Mouse (Mus musculus) liver, postnatal 0 days (tissue): ENCODE results near the gene Prtn3. TPM values are rescaled to one million over a fixed set of nuclear protein-coding genes. Genes with fewer than 3 reads are reported as not detected.
"Not testable (repeated sequence)": the region's sequence is repeated elsewhere in the genome, so short reads cannot be mapped to it uniquely, and the experiment has no call there.

ENCODE experiments used
- ATAC-seq: fragments of 200-750 bp; cut with Nextera tagmentation; 2 replicates; pipeline ENCODE4 v1.8.0; 2017; ENCODE audit warnings: mild to moderate bottlenecking, moderate library complexity
- DNase-seq: peaks from one replicate; pipeline ENCODE4 v3.0.0-alpha.2; 2016
- H3K27ac ChIP-seq: fragments of 300-500 bp; sonication (generic); 2 replicates; pipeline ENCODE4 v1.5.1; 2014; ENCODE audit warnings: antibody characterized with exemption, moderate library complexity, mild to moderate bottlenecking, low read depth
- H3K27me3 ChIP-seq: fragments of 300-500 bp; sonication (generic); 2 replicates; pipeline ENCODE4 v1.6.1; 2014; ENCODE audit warnings: low read length, control low read depth, mixed read lengths; ENCODE audit not compliant: insufficient read depth
- H3K36me3 ChIP-seq: fragments of 300-500 bp; sonication (generic); replicated peaks from 2 replicates; pipeline ENCODE4 v1.6.1; 2014; ENCODE audit warnings: mild to moderate bottlenecking, control low read depth, low read length, moderate library complexity, mixed read lengths; ENCODE audit not compliant: insufficient read depth
- H3K4me1 ChIP-seq: fragments of 300-500 bp; sonication (generic); 2 replicates; pipeline ENCODE4 v1.6.1; 2014; ENCODE audit warnings: antibody characterized with exemption, mild to moderate bottlenecking, control low read depth; ENCODE audit not compliant: insufficient read depth
- H3K4me2 ChIP-seq: fragments of 300-500 bp; sonication (generic); 2 replicates; pipeline ENCODE4 v1.6.1; 2014; ENCODE audit warnings: low read depth, mild to moderate bottlenecking, low read length, moderate library complexity, mixed read lengths
- H3K4me3 ChIP-seq: fragments of 300-500 bp; sonication (generic); 2 replicates; pipeline ENCODE4 v1.5.1; 2014; ENCODE audit warnings: low read depth, low read length
- H3K9ac ChIP-seq: fragments of 300-500 bp; sonication (generic); replicated peaks from 2 replicates; pipeline ENCODE4 v1.6.1; 2014; ENCODE audit warnings: mild to moderate bottlenecking, moderate library complexity
- H3K9me3 ChIP-seq: fragments of 300-500 bp; sonication (generic); 2 replicates; pipeline ENCODE4 v1.6.1; 2016; ENCODE audit warnings: mild to moderate bottlenecking, control low read depth, low read length, mixed read lengths
- CTCF ChIP-seq: sonication (generic); IDR thresholded peaks from 2 replicates; pipeline ENCODE4 v1.5.1; 2016; ENCODE audit warnings: antibody characterized with exemption, low read depth
- EP300 ChIP-seq: IDR thresholded peaks from 2 replicates; pipeline ENCODE4 v1.6.1; 2016; ENCODE audit warnings: antibody characterized with exemption, low read depth, mild to moderate bottlenecking
- WGBS: fragments of 180-500 bp; shearing (Covaris S2); extraction: QIAGEN DNeasy Blood & Tissue Kit; methylation state at CpG from one replicate; pipeline ENCODE4 v1.1.7; 2014; ENCODE audit not compliant: insufficient replicate concordance; 5-methylcytosine and 5-hydroxymethylcytosine counted together
- polyA plus RNA-seq: library from polyadenylated mRNA; unstranded; fragments of >200 nt; fragmentation: Nextera tagmentation; extraction: Ambion mirVana; gene quantifications from 2 replicates; pipeline ENCODE4 v1.2.1, GENCODE M21; 2015

Gene Prtn3
- polyA plus RNA-seq, 1 experiment from 2014 or later = 123 TPM

GRCm38 (mm10) chr10:79879527-79879926 lies 5.3 kb downstream of the Prtn3 start:
- Histone ChIP-seq H3K4me2 (peak overlapping the region; percentile 47; the same call in 1 of the 2 replicates), H3K36me3 (no peaks in the 10 kb centered on the region), H3K4me3 (no peak overlapping the region), H3K9ac (no peak overlapping the region), H3K9me3 (no peaks in the 10 kb centered on the region), H3K27me3 (peaks cover 9% of the 10 kb centered on the region; the same call in 1 of the 2 replicates), H3K27ac (peak overlapping the region; percentile 8; the same call in 1 of the 2 replicates), H3K4me1 (peaks cover 66% of the 10 kb centered on the region)
- 10% methylated on average over 3 of the region's 3 CpGs for WGBS
- ATAC-seq (peak; percentile 28; the same call in 1 of the 2 replicates), DNase-seq (peak; percentile 62)
- TF ChIP-seq EP300 (no peak), CTCF (no peak)

GRCm38 (mm10) chr10:79880721-79881120 lies 6.4 kb downstream of the Prtn3 start:
- H3K9me3 ChIP-seq = no peaks in the 10 kb centered on the region
- ATAC-seq (peak; percentile 38), DNase-seq (peak; percentile 81)
- 12% methylated on average over 9 of the region's 9 CpGs for WGBS
- H3K27ac ChIP-seq = no peak overlapping the region
- peak overlapping the region; percentile 23; the same call in 1 of the 2 replicates for H3K9ac ChIP-seq
- TF ChIP-seq EP300 (no peak), CTCF (no peak)
- no peaks in the 10 kb centered on the region for H3K36me3 ChIP-seq
- H3K4me2 ChIP-seq = peak overlapping the region; percentile 47
- peak overlapping the region; percentile 23 for H3K4me3 ChIP-seq
- H3K4me1 ChIP-seq = peaks cover 69% of the 10 kb centered on the region
- H3K27me3 ChIP-seq = 0 out of 2 replicates have a peak, but pooled peaks cover 8% of the 10 kb centered on the region

- DNase-seq (peak; percentile 66), ATAC-seq (no peak)
- H3K4me3 ChIP-seq = peak overlapping the region; percentile 15
- no peak overlapping the region for H3K9ac ChIP-seq
- peaks cover 66% of the 10 kb centered on the region for H3K4me1 ChIP-seq
- no peak for TF ChIP-seq CTCF
- H3K27ac ChIP-seq = 0 out of 2 replicates have a peak overlapping the region, but pooled peaks have one; percentile 2
- H3K27me3 ChIP-seq = 0 out of 2 replicates have a peak, but pooled peaks cover 8% of the 10 kb centered on the region
- 7% methylated on average over 22 of the region's 22 CpGs for WGBS
- no peaks in the 10 kb centered on the region for H3K9me3 ChIP-seq
- no peaks in the 10 kb centered on the region for H3K36me3 ChIP-seq
- peak overlapping the region; percentile 47 for H3K4me2 ChIP-seq
These were observed 7.7 kb downstream of the Prtn3 start for GRCm38 (mm10) chr10:79881981-79882380.

- H3K4me2 ChIP-seq = peak overlapping the region; percentile 48
- H3K27ac ChIP-seq = peak overlapping the region; percentile 48; the same call in 1 of the 2 replicates
- H3K4me1 ChIP-seq = peaks cover 53% of the 10 kb centered on the region
These were observed 9.2 kb downstream of the Prtn3 start for GRCm38 (mm10) chr10:79883297-79884084.

GRCm38 (mm10) chr10:79884446-79884845 lies 10.2 kb downstream of the Prtn3 start:
- Histone ChIP-seq H3K27me3 (0 out of 2 replicates have a peak, but pooled peaks cover 8% of the 10 kb centered on the region), H3K27ac (peak overlapping the region; percentile 48; the same call in 1 of the 2 replicates), H3K36me3 (no peaks in the 10 kb centered on the region), H3K9me3 (no peaks in the 10 kb centered on the region), H3K4me2 (no peak overlapping the region), H3K4me1 (peaks cover 47% of the 10 kb centered on the region), H3K4me3 (no peak overlapping the region), H3K9ac (no peak overlapping the region)
- WGBS = 13% methylated on average over 4 of the region's 4 CpGs
- peak; percentile 22; the same call in 1 of the 2 replicates for ATAC-seq
- peak; percentile 66 for DNase-seq
- TF ChIP-seq EP300 = no peak
- TF ChIP-seq CTCF = no peak

More at GRCm38 (mm10) chr10:79883297-79884084, 9.2 kb downstream of the Prtn3 start:
- Histone ChIP-seq H3K27me3 (0 out of 2 replicates have a peak, but pooled peaks cover 8% of the 10 kb centered on the region), H3K4me3 (no peak overlapping the region), H3K9me3 (no peaks in the 10 kb centered on the region), H3K36me3 (no peaks in the 10 kb centered on the region), H3K9ac (no peak overlapping the region)
- WGBS = 15% methylated on average over 22 of the region's 22 CpGs
- DNase-seq = peak; percentile 86
- no peak for TF ChIP-seq EP300
- TF ChIP-seq CTCF = peak; percentile 87
- peak; percentile 34 for ATAC-seq

GRCm38 (mm10) chr10:79884938-79885337 lies 10.7 kb downstream of the Prtn3 start:
- not testable (repeated sequence) for H3K27me3 ChIP-seq, ATAC-seq, H3K4me2 ChIP-seq, H3K36me3 ChIP-seq, H3K9ac ChIP-seq, H3K9me3 ChIP-seq, H3K27ac ChIP-seq, DNase-seq, H3K4me3 ChIP-seq
- WGBS = 23% methylated on average over 2 of the region's 3 CpGs
- H3K4me1 ChIP-seq = peaks cover 43% of the 10 kb centered on the region
